Mouse (Mus musculus): ENCODE results near the gene Gm10322.

DNA sequence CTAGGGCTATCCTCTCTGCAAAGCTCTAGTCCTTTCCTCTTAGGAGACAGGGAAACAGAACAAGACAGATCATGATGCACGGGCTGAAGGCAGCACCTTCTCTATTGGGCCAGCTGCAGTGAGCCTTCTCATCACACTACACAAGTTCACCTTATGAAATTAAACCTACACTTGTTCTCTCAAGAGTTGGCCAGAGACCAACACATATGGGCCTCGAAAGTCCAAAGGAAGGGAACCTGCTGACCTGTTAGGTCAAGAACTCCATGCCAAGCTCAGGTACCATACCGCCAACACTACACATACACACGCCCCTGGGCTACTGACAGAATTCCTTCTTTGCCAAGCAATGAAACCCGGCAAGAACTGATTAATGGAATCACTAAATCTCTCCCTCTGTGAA lies 452 bp upstream of the Gm10322 start:
- TF ChIP-seq GATA1 (IDR thresholded peaks at IDR 0.05; ENCODE audit: low read length): no peak
- no peak for TF ChIP-seq TAL1 (IDR thresholded peaks at IDR 0.05; ENCODE audit: low read length)

All from erythroblast, embryonic 14.5 days (primary cell).